Mouse (Mus musculus): ENCODE measurements around the gene Tent2.
A peak's percentile ranks its signal among the peaks of the same experiment; 100 is the strongest.
"Not testable (repeated sequence)": the region's sequence is repeated elsewhere in the genome, so short reads cannot be mapped to it uniquely, and the experiment has no call there.

The Tent2 gene

DNA sequence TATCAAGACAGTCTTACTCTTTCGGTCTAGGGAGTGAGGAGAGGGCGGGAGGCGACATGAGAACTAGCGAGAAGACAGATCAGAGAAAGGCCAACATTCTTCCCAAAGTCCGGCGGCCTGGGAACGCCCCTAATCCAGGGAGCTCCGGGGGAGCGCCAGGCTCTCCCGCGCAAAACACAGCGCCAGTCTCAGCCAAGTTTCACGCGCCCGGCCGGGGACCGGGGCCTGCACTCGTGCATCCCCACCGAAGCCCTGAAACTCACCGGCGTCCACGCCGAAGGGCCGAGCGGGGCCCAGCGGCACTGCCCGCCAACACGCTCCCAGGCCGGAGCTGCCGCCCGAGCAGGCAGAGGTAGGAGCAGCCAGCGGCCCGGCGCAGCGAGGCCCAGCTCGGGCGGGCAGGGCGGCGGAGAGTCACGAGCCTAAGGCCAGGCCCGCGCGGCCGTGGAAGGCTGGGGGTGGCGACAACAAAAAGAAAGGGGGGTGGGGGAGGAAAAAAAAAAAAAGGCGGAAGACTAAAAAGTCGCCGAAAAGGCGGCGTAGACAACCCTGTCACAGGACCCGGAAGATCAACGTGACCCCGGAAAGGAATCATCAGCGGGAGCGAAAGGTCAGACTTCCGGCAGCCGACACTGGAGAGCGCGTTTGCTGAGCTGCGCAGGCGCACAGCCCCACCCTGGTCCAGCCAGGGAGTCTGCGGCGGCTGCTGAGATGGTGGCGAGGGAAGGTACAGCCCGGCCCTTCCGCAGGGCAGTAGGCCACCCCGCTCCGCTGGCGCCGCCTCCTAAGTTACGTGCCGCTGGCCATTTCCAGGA is at the start of gene Tent2:
Gene Tent2 (minus strand): TSS at position 555 of the 815 bp plus-strand sequence.
- peak; percentile 95 for DNase-seq (ENCODE audit: low read depth)

DNA sequence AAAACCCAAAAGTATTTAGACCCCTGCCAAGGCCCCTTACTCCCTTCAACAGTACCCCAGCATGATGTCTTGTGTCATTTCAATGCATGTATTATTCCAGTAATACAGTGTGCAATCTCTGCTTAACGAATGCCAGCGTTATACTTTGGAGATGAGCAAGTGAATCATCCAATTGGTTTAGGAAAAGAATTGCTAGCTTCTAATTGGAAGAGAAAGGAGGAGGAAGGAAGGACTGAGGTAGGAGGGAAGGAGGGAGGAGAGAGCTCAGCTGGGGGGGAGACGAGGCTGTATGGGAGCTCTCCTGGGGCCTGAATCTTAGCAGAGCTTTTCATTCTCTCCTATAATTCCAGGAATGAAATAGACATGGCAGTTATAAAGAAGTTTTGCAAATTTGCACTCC is 49.0 kb upstream of the Tent2 start:
- no peak for DNase-seq (ENCODE audit: low read depth)

DNA sequence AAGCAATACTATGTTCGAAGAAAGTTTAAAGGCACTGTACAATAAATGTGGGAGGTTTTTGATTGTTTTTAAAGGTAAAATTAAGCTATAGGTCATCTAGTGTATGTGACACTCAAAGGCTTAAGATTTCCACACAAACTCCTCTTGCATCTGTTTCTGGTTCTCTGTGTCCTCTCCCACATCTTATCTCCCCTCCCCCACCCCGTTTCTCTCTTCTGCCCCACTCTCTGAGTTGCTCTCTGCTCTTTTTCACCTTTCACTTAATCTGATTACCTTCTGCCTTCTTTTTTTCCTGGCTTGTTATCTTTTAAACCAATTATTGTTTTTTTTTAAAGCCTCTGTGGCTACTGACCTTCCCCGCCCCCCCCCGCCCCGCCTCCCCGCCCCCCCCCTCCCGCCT is 47.4 kb upstream of the Tent2 start:
- DNase-seq (ENCODE audit: low read depth): no peak

DNA sequence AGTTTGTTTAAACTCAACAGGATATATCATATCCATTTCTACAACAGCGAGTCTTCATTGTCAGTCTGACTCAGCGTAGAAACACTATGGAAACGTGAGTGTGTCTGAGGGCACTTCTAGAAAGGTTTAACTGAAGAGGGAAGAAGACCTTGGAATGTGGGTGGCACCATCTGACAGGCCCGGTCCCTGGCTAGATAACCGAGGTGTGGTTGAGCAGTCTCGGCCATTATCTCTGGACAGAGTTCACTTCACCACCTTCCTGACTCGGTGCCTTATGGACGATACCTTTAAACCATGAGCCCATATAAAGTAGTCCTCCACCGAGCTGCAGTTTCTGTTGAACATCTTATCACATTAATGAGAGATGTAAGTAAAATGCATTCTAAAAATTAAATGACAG is 46.9 kb upstream of the Tent2 start:
- DNase-seq (ENCODE audit: low read depth): no peak

DNA sequence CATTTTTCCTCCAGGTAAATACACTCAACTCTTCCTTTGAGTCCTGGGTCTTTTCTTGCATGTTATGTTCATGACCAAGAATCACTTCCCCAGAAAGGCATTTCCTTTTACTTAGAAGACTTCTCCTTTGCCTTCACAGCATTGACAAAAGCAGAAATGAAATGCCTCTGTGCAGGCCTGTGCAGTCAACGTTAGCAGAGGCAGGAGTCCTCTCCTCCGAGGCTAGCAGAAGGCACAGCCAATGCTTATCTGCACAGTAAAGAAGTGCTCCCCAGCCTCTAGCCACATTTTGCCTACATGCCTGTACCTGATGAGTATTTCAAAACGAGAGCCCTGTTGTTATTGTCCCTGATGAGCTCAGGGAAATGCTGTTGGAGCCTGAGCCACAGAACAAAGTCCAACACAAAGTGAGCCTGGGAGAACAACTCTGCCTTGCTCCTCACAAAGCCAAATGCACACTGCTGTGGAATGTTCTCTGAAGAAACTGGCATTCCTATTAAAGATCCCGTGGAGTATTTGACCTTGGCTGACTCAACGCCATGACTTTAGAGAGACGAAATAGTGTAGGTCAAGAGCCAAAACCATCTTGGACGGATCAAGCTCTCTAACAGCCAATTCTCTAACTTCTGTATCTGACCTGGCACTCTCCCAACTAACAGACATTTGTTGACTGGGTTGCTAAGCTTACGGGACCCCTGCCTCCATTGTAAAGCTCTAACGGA is 45.7 kb upstream of the Tent2 start:
- DNase-seq (ENCODE audit: low read depth): no peak

DNA sequence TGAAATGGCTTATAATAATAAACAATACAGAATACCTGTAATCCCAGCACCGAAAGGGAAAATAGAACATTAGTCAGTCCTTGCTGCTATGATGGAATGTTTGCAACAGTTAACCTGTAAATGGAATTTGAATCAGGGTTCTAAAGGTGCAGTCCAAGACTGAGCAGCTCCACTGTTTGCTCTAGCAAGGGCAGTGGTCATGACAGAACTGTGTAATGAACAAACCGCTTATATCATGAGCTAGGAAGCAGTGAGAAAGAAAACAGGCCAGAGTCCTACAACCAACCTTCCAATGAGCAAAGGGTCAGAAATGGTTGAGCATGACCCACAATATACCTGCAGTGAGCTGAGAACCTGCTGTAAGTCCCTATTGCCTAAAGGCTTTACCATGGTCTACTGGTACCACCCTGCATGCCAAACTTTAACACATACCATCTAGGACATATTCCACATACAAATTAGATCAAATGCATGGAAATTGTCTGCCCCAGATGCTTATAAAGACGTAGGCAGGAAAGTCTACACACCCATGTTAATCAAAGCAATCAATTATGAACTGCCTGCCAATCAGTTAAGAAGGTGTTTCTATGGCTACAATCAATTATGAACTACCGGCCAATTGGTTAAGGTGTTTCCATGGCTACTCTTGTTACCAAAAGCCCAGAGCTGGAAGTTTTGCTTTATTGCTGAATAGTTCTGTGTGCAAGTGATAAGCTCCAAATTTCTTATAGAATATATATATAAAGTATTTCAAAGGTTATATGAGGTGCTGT is 42.3 kb upstream of the Tent2 start:
- no peak for DNase-seq (ENCODE audit: low read depth)

DNA sequence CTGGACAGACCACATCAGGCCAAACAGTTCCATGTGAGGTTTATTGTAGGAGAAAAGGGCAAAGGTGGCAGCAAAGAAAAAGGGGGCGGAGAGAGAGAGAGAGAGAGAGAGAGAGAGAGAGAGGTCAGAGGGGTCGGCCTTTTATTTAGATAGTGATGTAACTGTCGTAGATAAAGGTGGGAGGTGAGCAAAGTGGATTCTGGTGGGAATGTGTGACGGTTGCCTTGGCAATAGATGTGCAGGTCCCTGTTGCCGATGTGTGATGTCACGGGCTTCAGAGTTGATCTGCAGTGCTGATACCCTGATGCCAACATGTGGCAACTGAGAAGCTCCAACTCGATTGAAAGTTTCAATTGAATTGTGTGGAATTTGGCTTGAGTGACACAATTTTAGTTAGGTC is 40.1 kb upstream of the Tent2 start:
- no peak for DNase-seq (ENCODE audit: low read depth)

DNA sequence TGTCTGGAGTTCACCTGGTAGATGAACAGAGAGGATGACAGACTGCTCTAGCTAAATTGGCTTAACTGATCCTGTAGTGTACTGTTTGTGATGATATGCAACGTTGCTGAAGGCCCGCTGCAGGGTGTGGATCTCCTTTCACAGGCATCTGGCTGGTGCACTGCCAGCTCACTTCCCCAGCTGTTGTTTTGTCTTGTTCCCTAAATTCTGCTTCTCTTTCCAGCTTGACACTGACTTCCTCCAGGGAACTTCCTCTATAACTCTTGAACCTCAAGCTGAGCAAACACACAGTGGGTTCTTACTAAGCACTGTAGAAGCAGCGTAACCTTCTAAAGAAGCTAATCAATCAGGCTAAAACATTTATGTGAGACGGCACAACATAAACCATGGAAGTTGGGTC is 38.8 kb upstream of the Tent2 start:
- DNase-seq (ENCODE audit: low read depth): no peak

DNA sequence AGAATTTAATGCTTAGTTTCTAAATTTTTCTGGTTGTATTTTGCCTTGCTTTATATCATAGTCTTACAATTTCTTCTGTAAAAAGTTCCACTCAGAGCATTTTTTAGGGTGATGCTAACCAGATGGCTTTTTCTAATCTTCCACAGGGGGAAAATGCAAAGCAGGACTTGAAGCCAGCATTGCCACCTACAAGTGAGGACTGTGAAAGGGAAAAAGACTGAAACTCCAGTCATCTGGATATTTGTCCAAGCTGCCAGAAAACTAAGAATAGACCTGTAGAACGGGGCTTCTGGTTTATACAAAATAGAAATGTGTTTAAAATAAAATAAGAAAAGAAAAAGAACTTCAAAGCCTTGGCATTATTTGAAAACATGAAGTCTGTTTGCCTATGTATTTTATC is 19.6 kb upstream of the Tent2 start:
- no peak for DNase-seq (ENCODE audit: low read depth)

DNA sequence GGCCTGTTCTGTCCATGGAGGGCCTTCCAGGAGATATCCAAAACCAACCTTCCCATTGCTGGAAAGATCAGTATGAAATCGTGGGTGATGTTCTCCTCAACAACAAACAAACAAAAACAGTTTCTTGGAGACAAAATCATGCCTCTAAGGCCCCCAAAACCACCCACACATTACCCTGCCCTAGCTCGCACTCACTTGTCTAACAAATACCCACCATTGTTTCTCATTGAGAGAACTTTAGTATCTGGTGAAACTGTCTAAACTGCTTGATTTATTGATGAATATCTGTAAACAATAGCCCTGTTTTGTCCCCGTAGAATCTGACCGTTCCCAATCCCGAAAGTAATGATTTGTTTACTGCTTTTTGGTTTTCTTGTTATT is 451 bp upstream of the Tent2 start:
- no peak for DNase-seq (ENCODE audit: low read depth)

DNA sequence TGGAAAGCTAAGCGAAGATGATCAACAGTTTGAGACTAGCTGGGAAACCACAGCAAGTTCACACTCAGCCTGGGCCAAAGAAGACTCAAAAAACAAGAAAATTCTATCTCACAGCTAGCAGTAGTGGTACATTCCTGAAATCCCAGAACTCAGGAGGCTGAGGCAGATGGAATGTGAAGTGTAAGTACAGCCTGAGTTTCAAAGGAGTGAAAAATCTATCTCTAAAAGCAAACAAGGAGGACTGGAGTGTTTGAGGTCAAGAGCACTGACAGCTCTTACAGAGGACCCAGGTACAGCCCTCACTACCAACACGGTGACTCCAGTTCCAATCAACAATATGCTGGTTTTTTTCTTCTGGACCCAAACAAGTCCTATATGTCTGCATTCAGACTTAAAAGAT is 2.8 kb downstream of the Tent2 start:
- peak; percentile 10 for DNase-seq (ENCODE audit: low read depth)

DNA sequence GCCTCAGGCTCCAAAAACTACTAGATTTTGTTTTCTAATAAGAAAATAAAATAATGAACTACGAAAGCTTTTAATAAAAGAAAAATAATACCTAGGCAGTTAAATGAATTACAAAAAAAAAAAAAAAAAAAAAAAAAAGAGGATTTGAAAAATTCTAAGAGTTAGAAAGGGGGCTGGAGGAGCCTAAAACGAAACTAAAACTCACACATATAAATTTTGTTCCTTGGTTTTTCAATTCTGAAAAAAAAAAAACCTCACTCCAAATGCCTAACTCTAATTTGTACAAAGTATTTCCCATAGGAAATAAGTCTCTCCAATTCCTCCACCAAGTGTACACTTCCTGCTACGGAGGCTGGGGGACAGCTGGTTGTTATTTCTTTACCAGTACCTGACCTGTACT is 3.4 kb downstream of the Tent2 start:
- no peak for DNase-seq (ENCODE audit: low read depth)

DNA sequence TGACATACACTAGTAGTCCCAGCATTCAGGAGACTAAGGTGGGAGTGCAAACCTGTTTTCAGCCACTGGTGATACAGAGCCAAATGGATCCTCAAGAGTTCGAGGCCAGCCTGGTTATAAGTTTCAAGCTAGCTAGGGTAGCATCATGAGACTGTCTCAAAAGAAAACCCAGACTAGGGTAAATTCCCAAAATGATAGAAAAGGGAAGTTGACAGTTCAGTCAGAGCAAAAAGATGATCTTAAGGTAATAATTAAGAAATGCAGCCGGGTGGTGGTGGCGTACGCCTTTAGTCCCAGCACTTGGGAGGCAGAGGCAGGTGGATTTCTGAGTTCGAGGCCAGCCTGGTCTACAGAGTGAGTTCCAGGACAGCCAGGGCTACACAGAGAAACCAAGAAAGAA is 4.4 kb downstream of the Tent2 start:
- not testable (repeated sequence) for DNase-seq (ENCODE audit: low read depth)

DNA sequence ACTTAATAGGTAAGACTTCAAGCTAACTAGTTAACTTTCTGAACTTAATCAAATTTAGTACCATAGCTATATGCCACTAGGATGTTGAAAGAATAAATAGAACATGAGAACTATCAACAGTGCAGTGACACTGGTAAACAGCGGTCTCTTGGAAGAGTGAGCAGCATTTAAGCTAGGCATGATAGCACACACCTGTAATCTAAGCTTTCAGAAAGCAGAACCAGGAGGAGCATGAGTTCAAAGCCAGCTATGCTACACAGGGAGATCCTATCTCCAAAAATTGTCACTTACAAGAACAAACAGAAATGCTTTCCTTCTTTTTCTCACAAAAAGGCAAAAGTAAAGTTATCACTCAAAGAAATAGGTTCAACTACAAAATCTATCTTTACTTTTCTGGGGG is 11.8 kb downstream of the Tent2 start:
- DNase-seq (ENCODE audit: low read depth): no peak

DNA sequence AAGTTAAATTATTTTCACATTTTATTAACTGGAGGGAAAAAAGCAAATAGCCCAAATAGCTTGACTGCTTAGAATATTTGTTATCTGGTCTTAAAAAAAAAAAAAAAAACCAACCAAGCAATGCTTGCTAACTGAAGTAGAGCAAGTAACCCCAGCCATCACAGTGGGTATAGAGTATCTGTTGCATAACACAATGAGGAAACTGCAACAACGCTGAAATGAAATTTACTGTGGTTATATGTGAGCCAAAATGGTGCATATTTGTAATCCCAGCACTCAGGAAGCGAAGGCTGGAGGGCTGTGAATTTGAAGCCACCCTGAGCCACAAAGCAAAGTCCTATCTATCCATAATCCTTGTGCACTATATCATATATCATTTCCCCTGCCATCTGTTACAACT is 12.7 kb downstream of the Tent2 start:
- no peak for DNase-seq (ENCODE audit: low read depth)

DNA sequence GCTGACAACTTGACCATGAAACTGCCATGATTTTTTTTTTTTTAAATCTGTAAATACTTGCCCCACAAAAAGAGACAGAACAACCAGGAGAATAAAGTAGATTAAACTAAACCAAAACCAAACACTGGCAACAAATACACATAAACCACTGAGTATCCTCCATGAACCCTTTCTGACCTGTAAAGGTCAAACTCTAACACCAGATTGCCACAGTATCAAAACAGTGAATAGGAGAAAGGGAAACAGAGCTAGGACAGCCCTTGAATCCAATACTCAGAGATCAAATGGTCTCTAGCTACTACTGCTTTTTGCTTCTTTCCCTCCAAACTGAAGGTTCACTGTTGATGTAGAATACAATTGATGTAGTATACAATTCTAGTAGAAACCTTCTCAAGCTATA is 14.6 kb downstream of the Tent2 start:
- no peak for DNase-seq (ENCODE audit: low read depth)

DNA sequence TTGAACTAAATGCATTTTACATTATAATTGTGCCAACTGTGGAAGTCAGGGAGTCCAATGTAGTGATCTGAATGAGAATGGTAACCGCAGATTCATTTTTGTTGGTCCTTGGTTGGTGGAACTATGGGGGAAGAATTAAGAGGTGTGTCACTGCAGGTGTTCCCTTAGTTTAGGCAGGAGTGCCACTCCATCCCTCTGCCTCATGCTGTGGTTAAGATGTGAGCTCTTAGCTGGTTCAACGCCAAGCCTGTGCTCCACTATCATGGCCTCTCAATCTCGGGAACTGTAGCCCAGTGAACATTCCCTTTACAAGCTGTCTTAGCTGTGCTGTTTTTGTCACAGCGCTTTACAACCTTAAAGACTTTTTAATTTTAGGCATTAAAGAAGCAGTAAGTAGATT is 28.9 kb downstream of the Tent2 start:
- no peak for DNase-seq (ENCODE audit: low read depth)

DNA sequence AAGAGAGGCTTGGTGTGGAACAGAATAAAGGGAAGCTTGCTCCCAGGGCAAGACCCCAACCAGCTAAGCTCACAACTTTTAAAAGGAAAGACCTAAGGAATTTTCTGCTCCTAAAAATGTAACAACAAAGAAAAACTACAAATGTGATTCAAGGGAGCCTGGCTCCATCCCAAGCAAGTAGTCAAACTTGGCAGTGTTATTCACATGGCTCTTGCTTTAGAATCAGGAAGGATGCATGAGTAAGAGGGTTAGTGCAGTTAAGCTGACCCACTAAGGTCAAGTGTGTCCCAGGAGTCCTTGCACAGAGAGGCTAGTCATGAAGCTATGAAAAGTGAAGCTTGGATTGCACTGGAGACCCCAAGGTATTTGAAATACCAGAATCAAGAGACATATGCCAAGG is 29.7 kb downstream of the Tent2 start:
- DNase-seq (ENCODE audit: low read depth): no peak

DNA sequence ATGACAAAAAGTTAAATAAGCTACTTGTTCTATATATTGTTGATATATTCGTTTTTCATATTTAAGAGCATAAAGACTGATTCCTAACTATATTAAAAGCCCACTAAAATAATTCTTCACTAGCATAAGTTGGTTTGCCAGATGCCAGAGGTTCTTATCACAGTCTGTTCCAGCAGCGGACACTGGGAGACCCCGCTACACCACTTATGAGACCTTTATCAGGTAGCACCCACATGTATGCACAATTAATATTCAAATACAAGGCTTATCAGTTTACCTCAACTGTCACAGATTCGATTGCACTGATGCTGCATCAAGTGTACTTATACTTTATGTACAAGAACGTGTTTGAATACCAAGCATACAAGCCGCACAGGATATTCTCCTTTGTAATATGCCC is 33.9 kb downstream of the Tent2 start:
- no peak for DNase-seq (ENCODE audit: low read depth)

DNA sequence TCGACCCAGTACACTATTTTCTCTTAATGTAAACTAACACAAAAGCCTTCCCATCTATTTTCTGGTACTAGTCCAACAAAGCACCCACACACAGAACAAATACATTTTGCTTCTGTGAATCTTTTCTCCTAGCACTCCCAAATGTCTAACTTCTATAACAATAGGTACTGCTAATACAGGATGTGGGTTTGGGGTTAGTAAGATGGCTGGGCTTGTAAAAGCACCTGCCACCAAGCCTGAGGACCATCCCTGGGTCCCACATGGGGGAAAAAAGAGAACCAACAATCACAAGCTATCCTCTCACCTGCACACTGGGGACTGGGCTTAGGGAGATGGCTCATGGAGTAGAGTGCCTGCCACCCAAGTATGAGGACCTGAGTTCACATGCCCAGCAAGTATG is 38.9 kb downstream of the Tent2 start:
- DNase-seq (ENCODE audit: low read depth): no peak

DNA sequence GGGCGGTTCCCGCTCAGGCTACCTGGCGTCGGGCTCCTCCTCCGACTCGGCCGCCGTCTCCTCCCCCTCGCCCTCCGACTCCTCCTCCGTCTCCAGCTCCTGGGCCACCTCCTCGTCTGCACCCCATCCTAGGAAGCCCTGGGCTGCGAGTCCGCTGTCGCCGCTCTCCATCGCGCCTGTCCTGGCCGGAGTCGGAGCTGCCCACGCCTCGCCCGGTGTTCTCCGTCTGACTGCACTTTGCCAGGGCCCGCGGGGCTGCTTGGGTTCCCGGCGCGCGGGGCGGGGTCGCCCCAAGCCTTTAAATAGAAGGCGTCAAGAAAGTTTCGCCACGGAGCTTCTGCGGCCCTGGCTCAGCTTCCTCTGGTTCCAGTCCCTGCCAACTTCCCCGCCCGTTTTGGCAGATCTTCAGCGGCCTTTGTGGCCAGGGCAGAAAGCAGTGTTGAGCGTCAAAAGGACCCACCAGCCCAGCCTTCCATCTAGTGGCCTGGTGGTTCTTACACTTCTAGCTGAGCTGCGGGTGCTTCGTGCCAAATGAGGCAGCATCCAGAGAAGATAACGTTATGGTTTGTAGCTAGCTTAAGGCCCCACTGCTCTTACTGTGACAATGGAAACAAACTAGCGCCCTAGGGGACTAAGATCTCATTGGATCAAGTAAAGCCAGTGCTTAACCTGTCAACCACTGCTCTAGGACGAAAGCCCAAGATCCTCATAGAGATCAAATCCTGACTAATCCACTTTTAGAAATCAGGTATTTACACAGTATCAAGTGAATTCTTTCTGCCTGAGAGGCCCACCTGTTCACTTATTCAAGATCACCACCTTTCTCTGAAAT is 47.6 kb downstream of the Tent2 start, which contains the start of gene Cmya5:
Gene Cmya5 (minus strand): TSS at position 389 of the 832 bp plus-strand sequence.
- peak; percentile 50 for DNase-seq (ENCODE audit: low read depth)

DNA sequence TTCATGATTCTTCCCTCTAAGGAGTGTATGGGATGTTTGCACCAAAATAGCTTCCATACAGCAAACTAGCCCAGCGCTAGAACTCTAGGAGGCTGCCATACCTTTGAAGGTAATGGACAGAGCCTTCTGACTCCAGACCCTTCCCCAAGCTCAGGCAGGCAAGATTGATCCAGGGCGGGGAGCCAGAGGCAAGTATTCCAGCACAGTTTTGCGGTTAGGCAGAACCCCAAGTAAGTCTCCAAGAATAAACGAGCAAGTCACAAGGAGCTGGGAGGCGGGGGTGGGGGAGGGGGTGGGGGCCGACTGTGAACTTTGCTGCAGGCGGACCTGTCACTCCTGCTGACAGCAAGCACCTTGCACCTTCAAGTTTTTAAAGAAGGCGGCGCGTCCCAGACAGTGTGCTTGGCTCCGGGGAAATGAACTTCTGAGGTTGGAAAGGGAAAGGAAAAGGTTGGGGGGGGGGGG is 48.3 kb downstream of the Tent2 start:
- DNase-seq (ENCODE audit: low read depth): no peak
